Mouse (Mus musculus) C2C12 (cell line): ENCODE results near the gene 4930469K13Rik. TPM values are rescaled to one million over a fixed set of nuclear protein-coding genes. Genes with fewer than 3 reads are reported as not detected.

Experiments
- H3K27me3 ChIP-seq: one replicate; pipeline ENCODE4 v1.6.1; 2011; ENCODE audit not compliant: control insufficient read depth, insufficient read depth, insufficient read length
- H3K36me3 ChIP-seq: one replicate; pipeline ENCODE4 v1.6.1; 2011; ENCODE audit not compliant: control insufficient read depth, insufficient read depth
- H3K4me3 ChIP-seq: one replicate; pipeline ENCODE4 v1.5.1; 2011; ENCODE audit warnings: mild to moderate bottlenecking, control low read depth; ENCODE audit not compliant: poor library complexity, insufficient read depth, severe bottlenecking
- H3K79me2 ChIP-seq: one replicate; pipeline ENCODE4 v1.6.1; 2011; ENCODE audit not compliant: control insufficient read depth, insufficient read depth
- H3K79me3 ChIP-seq: one replicate; pipeline ENCODE4 v1.6.1; 2011; ENCODE audit warnings: low read depth, control low read depth
- H3ac ChIP-seq: one replicate; pipeline ENCODE3; 2011; ENCODE audit warnings: low read depth; ENCODE audit not compliant: control insufficient read depth, insufficient read length
- CEBPB ChIP-seq: IDR thresholded peaks from one replicate; pipeline ENCODE4 v1.6.1; 2011; ENCODE audit warnings: low read depth, mild to moderate bottlenecking, control low read depth, moderate library complexity
- CTCF ChIP-seq: IDR thresholded peaks from one replicate; pipeline ENCODE4 v1.5.1; 2011; ENCODE audit not compliant: control insufficient read depth, insufficient read depth, insufficient read length
- FOSL1 ChIP-seq: IDR thresholded peaks from one replicate; pipeline ENCODE4 v1.8.0; 2011; ENCODE audit warnings: mild to moderate bottlenecking, low read length; ENCODE audit not compliant: poor library complexity, insufficient read depth, severe bottlenecking
- MAX ChIP-seq: IDR thresholded peaks from one replicate; pipeline ENCODE4 v1.6.1; 2011; ENCODE audit warnings: mild to moderate bottlenecking, control low read depth
- MYOD1 ChIP-seq: IDR thresholded peaks from one replicate; pipeline ENCODE4 v1.6.1; 2011; ENCODE audit warnings: low read depth; ENCODE audit not compliant: control insufficient read depth, insufficient read length
- MYOG ChIP-seq: IDR thresholded peaks from one replicate; pipeline ENCODE4 v1.6.1; 2011; ENCODE audit not compliant: control insufficient read depth, insufficient read length; ENCODE audit errors: extremely low read depth
- USF1 ChIP-seq: IDR thresholded peaks from one replicate; pipeline ENCODE4 v1.6.1; 2011; ENCODE audit warnings: low read depth, mild to moderate bottlenecking, control low read depth, moderate library complexity
- polyA plus RNA-seq: library from polyadenylated mRNA; unstranded; fragments of >200 nt; fragmentation: generic; extraction: Trizol; gene quantifications from one replicate; pipeline ENCODE4 v1.2.1, GENCODE M21; 2012; ENCODE audit warnings: missing spikeins

Gene 4930469K13Rik
- polyA plus RNA-seq, 1 experiment, result not detected

DNA sequence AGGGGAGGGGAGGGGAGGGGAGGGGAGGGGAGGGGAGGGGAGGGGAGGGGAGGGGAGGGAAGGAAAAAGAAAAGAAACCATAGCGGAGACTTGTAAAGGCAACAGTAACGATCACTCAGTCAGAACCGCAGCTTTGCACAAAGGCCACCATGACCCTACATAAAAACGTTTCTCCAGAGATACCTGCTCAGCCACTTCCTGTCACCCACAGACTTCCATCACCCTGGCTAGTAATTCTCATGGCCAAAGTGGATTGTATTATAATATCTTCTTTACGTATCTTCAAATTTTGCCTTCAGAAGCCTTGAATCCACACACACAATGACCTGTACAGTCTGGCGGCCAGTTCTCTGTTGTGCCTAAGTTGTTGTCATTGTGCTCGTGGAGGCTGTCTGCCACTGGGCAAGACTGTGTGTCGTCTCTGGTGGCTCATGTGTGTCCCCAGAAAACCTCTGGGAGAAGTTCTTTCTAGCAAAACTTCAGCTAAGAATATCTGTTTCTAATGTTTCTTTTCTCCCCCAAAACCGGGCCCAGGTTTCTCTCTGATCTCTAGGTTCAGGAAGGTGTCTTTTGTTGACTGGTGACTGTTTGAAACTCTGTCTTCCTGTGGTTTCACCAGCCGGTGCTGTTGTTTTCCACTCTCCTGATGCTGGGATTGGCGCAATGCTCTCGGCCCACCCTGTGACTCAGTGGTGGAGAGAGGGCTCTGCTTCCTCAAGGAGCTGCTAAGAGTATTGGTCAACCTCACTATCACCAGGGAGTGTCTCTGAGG, 88.9 kb downstream of the 4930469K13Rik start:
- H3K36me3 ChIP-seq, result no peaks in the 10 kb centered on the region
- H3K4me3 ChIP-seq, result no peak overlapping the region
- no peaks in the 10 kb centered on the region for H3K79me2 ChIP-seq
- no peak for TF ChIP-seq MYOG
- TF ChIP-seq FOSL1, result no peak
- TF ChIP-seq USF1, result no peak
- no peak for TF ChIP-seq MYOD1
- no peak for TF ChIP-seq MAX
- no peak for TF ChIP-seq CTCF
- TF ChIP-seq CEBPB, result no peak
- no peak overlapping the region for H3ac ChIP-seq
- no peaks in the 10 kb centered on the region for H3K79me3 ChIP-seq
- no peaks in the 10 kb centered on the region for H3K27me3 ChIP-seq

DNA sequence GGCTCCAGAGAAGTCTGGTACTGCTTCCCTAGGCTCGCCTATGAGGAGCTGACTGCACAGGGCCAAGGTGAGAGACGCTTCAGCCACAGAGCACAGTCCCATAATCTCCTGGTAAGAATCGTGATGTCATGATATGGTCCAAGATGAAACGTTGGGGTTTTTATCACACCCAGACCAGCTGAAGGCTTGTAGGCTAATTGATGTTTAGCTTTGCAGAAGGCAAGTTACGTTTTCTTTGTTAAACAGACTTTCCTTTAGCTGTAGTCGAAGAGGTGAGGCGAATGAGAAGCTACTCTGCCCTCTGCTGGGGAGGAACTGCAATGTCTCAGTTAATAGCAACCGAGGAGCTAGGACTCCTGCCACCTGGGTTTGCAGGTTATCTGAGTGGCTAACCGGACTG, 89.7 kb downstream of the 4930469K13Rik start:
- H3ac ChIP-seq, result no peak overlapping the region
- TF ChIP-seq MAX (no peak), MYOD1 (no peak)

DNA sequence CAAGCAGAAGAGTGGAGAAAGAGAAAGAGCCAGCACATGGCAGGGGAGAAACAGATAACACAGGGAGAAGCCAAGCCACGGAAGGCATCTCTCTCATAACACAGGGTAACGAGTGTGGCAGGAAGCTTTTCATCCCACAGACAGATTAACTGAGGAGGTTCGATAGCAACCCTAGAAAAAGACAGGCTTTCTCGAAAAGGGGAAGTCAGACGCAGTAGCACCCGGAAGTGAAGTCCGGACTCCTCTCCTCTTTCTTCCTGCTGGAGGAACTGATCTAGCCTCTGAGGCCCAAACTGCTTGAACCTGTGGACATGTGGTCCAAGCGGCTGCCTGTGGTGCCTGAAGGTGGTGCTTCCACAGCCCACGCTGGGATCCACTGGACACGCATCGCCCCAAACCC, 90.1 kb downstream of the 4930469K13Rik start:
- Histone ChIP-seq H3K4me3 (no peak overlapping the region), H3K27me3 (no peaks in the 10 kb centered on the region), H3K79me3 (no peaks in the 10 kb centered on the region), H3K79me2 (no peaks in the 10 kb centered on the region), H3ac (no peak overlapping the region), H3K36me3 (no peaks in the 10 kb centered on the region)
- no peak for TF ChIP-seq MYOD1
- TF ChIP-seq MAX, result no peak
- TF ChIP-seq USF1, result no peak
- TF ChIP-seq MYOG, result no peak
- no peak for TF ChIP-seq CTCF
- no peak for TF ChIP-seq CEBPB
- TF ChIP-seq FOSL1, result no peak

More for the DNA sequence above, 89.7 kb downstream of the 4930469K13Rik start:
- H3K36me3 ChIP-seq, result no peaks in the 10 kb centered on the region
- H3K79me3 ChIP-seq, result no peaks in the 10 kb centered on the region
- no peak overlapping the region for H3K4me3 ChIP-seq
- no peaks in the 10 kb centered on the region for H3K79me2 ChIP-seq
- no peaks in the 10 kb centered on the region for H3K27me3 ChIP-seq

DNA sequence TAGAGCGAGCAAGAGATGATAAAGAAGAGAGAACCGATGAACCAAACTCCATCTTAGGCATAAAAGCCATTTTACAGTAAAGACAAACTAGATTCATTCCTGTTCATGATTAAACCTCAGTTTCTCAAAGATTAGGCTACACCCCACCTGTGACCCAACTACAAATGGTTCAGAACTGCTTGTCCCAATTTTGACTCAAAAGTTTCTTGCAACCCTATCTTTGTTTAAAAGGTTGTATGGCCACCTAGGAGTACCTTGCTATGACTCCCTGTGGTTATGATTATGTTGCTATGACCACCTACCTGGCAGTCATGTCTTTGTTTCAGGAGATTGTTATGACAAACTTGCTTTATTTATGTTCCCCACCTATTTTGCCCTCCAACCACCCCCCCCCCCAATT, 90.7 kb downstream of the 4930469K13Rik start:
- TF ChIP-seq MYOD1 (no peak), MAX (no peak), FOSL1 (no peak), CTCF (no peak), USF1 (no peak), MYOG (no peak), CEBPB (no peak)
- Histone ChIP-seq H3K79me2 (no peaks in the 10 kb centered on the region), H3ac (no peak overlapping the region), H3K36me3 (no peaks in the 10 kb centered on the region), H3K79me3 (no peaks in the 10 kb centered on the region), H3K27me3 (no peaks in the 10 kb centered on the region), H3K4me3 (no peak overlapping the region)

DNA sequence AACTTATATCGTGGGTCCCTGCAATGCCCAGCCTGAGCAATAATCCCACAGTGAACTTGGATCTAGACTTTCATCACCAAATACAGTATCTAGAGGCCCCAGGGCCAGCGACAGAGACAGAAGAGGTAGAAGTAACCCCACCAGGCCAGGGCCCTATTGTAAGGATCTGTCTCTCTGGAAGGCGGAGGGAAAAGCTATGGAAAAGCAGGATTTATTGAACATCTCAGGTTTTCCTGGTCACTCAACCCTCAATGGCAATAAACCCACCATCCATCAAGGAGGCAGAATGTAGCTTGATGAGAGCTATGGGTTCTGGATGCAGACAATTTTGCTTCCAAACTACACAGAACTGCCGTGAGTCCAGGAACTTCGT, 95.8 kb downstream of the 4930469K13Rik start:
- Histone ChIP-seq H3K79me2 (no peaks in the 10 kb centered on the region), H3K36me3 (no peaks in the 10 kb centered on the region), H3K4me3 (no peak overlapping the region), H3K27me3 (no peaks in the 10 kb centered on the region), H3ac (no peak overlapping the region), H3K79me3 (no peaks in the 10 kb centered on the region)
- TF ChIP-seq MYOD1, result no peak
- no peak for TF ChIP-seq FOSL1
- no peak for TF ChIP-seq USF1
- no peak for TF ChIP-seq MYOG
- no peak for TF ChIP-seq CTCF
- TF ChIP-seq MAX, result no peak
- TF ChIP-seq CEBPB, result no peak

DNA sequence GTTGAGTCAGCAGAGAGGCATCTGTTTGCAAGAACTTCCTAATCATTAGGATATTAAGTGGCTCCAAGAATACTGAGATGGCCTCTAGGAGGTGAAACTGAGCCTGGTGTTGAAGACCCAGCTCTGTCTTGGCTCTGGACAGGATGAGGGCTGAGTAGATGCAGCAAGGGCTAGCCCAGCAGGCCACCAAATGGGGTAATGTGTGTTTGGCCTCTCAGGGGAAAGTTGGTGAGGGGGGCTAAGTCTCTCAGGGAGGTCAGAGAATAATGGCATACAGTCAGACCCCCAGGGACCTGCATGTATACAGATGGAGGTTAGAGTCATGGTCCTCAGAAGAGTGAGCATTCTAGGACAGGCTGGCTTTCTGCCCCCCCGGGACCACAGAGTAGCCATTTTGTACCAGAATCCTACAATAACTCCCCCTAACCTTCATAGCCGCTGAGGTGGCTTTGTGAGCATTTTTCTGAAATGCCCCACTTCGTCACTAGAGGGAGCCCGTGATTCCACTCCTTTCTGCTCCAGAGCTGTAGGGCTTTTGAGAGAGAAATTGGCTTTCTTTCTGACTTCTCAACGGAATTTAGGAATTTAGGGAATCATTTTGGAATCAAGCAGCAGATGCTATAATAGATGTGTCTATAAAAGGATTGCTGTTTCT, 96.3 kb downstream of the 4930469K13Rik start:
- Histone ChIP-seq H3ac (no peak overlapping the region), H3K36me3 (no peaks in the 10 kb centered on the region), H3K27me3 (no peaks in the 10 kb centered on the region), H3K79me2 (no peaks in the 10 kb centered on the region), H3K4me3 (no peak overlapping the region), H3K79me3 (no peaks in the 10 kb centered on the region)
- TF ChIP-seq MAX, result no peak
- TF ChIP-seq FOSL1, result no peak
- no peak for TF ChIP-seq CEBPB
- TF ChIP-seq USF1, result no peak
- TF ChIP-seq CTCF, result no peak
- no peak for TF ChIP-seq MYOD1
- no peak for TF ChIP-seq MYOG
